ENCODE assay signal across 15 mouse cellular contexts in genomic region chr4:48155864-48156263, GRCm38 (mm10). TPM values are rescaled to one million over a fixed set of nuclear protein-coding genes. Genes with fewer than 3 reads are reported as not detected.
A peak's percentile ranks its signal among the peaks of the same experiment; 100 is the strongest.
DNase-seq lines count a peak whose midpoint lies in the region; ATAC-seq and TF ChIP-seq lines count a peak whose summit lies in the region.
"Had no signal": no experiment of that assay in that cellular context is flagged by ENCODE, and none has a peak within 500 bp of the region (broad histone marks: within the 10 kb centered on the region; RNA-seq: fewer than 3 reads in every experiment).

No protein-coding gene starts in this region.

- no peak overlapping the region for H3K4me2 ChIP-seq in liver, embryonic 13.5 days

- no peak overlapping the region for H3K27ac ChIP-seq in MEL (ENCODE audit: control insufficient read depth, low read depth, low read length)
- H3K27ac ChIP-seq in liver, embryonic 13.5 days: no peak overlapping the region
- H3K27ac ChIP-seq: forebrain, embryonic 10.5 days had no signal

- no peak for TF ChIP-seq CTCF in MEL (IDR thresholded peaks at IDR 0.05 in 2 of 3, conservative IDR thresholded peaks at IDR 0.05 in 1 of 3; ENCODE audit: control insufficient read depth in 1 of 3, insufficient read depth in 1 of 3, low read depth in 2 of 3, low read length in 3 of 3, poor library complexity in 1 of 3, severe bottlenecking in 1 of 3)

- peak; percentile 37 for DNase-seq in MEL (ENCODE audit: low read depth, low spot score)
- peak; percentile 70 for DNase-seq in ZHBTc4 (ENCODE audit: low read depth, low spot score)
- peak; percentile 33 for DNase-seq in liver, embryonic 13.5 days
- peak; percentile 23 for DNase-seq in lung, postnatal 25 days (ENCODE audit: low spot score)
- DNase-seq in layer of hippocampus, adult 8-10 months (ENCODE audit: low spot score in 2 of 2): no peak
- DNase-seq in left cerebral cortex, postnatal 14 days (ENCODE audit: low spot score in 2 of 2): no peak
- no peak for DNase-seq in left cerebral cortex, adult 18-20 months (ENCODE audit: low spot score in 2 of 2)
- DNase-seq: adrenal gland, adult 2 months; cerebellum, postnatal 14 days; heart, postnatal 36 days; left cerebral cortex, postnatal 4 days; thymus, postnatal 36 days had no signal

- ATAC-seq in liver, embryonic 13.5 days (ENCODE audit: low read depth): peak; percentile 95
- ATAC-seq: Patski had no signal

- H3K9ac ChIP-seq in MEL (ENCODE audit: control insufficient read depth, low read depth, low read length, poor library complexity, severe bottlenecking): no peak overlapping the region
- no peak overlapping the region for H3K9ac ChIP-seq in liver, embryonic 13.5 days

- no peaks in the 10 kb centered on the region for H3K27me3 ChIP-seq in MEL (ENCODE audit: control insufficient read depth in 1 of 2, insufficient read depth in 2 of 2, low read length in 2 of 2)
- no peaks in the 10 kb centered on the region for H3K27me3 ChIP-seq in liver, embryonic 13.5 days
- H3K27me3 ChIP-seq: Patski had no signal

- no peaks in the 10 kb centered on the region for H3K9me3 ChIP-seq in MEL (replicated peaks; ENCODE audit: insufficient read depth, low read length)
- no peaks in the 10 kb centered on the region for H3K9me3 ChIP-seq in liver, embryonic 13.5 days (replicated peaks)
- H3K9me3 ChIP-seq: forebrain, embryonic 10.5 days had no signal

- TF ChIP-seq RAD21 in MEL (IDR thresholded peaks at IDR 0.05; ENCODE audit: low read depth, low read length): no peak

- no peak for TF ChIP-seq EP300 in MEL (IDR thresholded peaks at IDR 0.05; ENCODE audit: low read depth in 1 of 2, low read length in 2 of 2)

- H3K79me2 ChIP-seq in MEL (ENCODE audit: control insufficient read depth, insufficient read depth, low read length, poor library complexity): no peaks in the 10 kb centered on the region

- intact Hi-C loops in left cerebral cortex, postnatal 14 days (cut with DNase I): no loop called here

- peaks cover 0 to 2% of the 10 kb centered on the region in 2 experiments; a peak in 3 of 4 replicates for H3K4me1 ChIP-seq in MEL (ENCODE audit: control insufficient read depth in 1 of 2, insufficient read depth in 2 of 2, low read length in 2 of 2)
- H3K4me1 ChIP-seq in liver, embryonic 13.5 days (replicated peaks): peaks cover 30% of the 10 kb centered on the region

- WGBS in liver, embryonic 13.5 days (ENCODE audit: insufficient replicate concordance): 62% methylated on average over 1 of the region's 1 CpGs

- H3K4me3 ChIP-seq in MEL (ENCODE audit: control insufficient read depth in 1 of 2, insufficient read depth in 1 of 2, low read depth in 2 of 2, low read length in 2 of 2): no peak overlapping the region
- no peak overlapping the region for H3K4me3 ChIP-seq in liver, embryonic 13.5 days (replicated peaks)
- H3K4me3 ChIP-seq: forebrain, embryonic 10.5 days; myocyte had no signal

- H3K36me3 ChIP-seq in MEL (ENCODE audit: control insufficient read depth in 1 of 2, insufficient read depth in 2 of 2, low read length in 2 of 2): no peaks in the 10 kb centered on the region; a peak in 2 of 4 replicates
- peaks cover 14% of the 10 kb centered on the region for H3K36me3 ChIP-seq in liver, embryonic 13.5 days
- H3K36me3 ChIP-seq: forebrain, embryonic 10.5 days had no signal

- no peak for TF ChIP-seq POLR2A in MEL (IDR thresholded peaks at IDR 0.05; ENCODE audit: control insufficient read depth in 1 of 2, insufficient read depth in 1 of 2, low read depth in 1 of 2, low read length in 2 of 2, poor library complexity in 1 of 2)

TF ChIP-seq in MEL, 35 proteins besides CTCF, POLR2A, EP300 and RAD21:
- TF ChIP-seq KAT2A (conservative IDR thresholded peaks at IDR 0.05; ENCODE audit: low read depth, low read length) (no peak), MEF2A (IDR thresholded peaks at IDR 0.05; ENCODE audit: extremely low read depth, insufficient replicate concordance, low read depth, low read length, poor library complexity, severe bottlenecking) (no peak), ZKSCAN1 (IDR thresholded peaks at IDR 0.05; ENCODE audit: low read depth, low read length) (no peak), MAX (IDR thresholded peaks at IDR 0.05; ENCODE audit: low read length) (no peak), POLR2AphosphoS5 (IDR thresholded peaks at IDR 0.05; ENCODE audit: borderline replicate concordance, low read depth, low read length) (no peak), TAL1 (IDR thresholded peaks at IDR 0.05; ENCODE audit: low read length) (no peak)

RNA-seq across cellular contexts. Expression of gene Stx17, which starts 31.1 kb away (rescaled TPM):
- 10.4 and 10.5 TPM in 2 replicates for total RNA-seq in MEL (2012; rRNA removed)
- polyA plus RNA-seq in MEL (2012; ENCODE audit: insufficient read depth in 1 of 2, insufficient read length in 2 of 2, low read depth in 1 of 2, low replicate concordance in 2 of 2, missing spikeins in 1 of 2): 10 to 100 TPM; 10.4 to 55.1 TPM
- polyA plus RNA-seq in liver, embryonic 13.5 days (2015; fragmentation: Nextera tagmentation; extraction: Ambion mirVana): 22.3 and 23.6 TPM in 2 replicates
- total RNA-seq in layer of hippocampus, adult 8-10 months (2022): 10 to 100 TPM; 21.0 to 27.3 (median 26.2) TPM
- 10 to 100 TPM; 22.7 to 23.2 TPM for total RNA-seq in left cerebral cortex, postnatal 14 days (2021)
- 10 to 100 TPM; 20.9 to 22.1 TPM for total RNA-seq in left cerebral cortex, adult 18-20 months (2021)

Comparison
In these comparisons a context has a peak if more than half of its experiments do, and no peak if none do; other contexts are left out.
1. DNase-seq: peak in MEL (single experiment), ZHBTc4 (single experiment), liver, embryonic 13.5 days (single experiment) and lung, postnatal 25 days (single experiment); none in layer of hippocampus, adult 8-10 months (0 of 2), left cerebral cortex, postnatal 14 days (0 of 2) and left cerebral cortex, adult 18-20 months (0 of 2).